Mouse (Mus musculus) myocyte (in vitro differentiated cells): ENCODE data around the gene Wdpcp. TPM values are rescaled to one million over a fixed set of nuclear protein-coding genes. Genes with fewer than 3 reads are reported as not detected.

Experiments
- H3K27me3 ChIP-seq: one replicate; pipeline ENCODE4 v1.6.1; 2011; ENCODE audit not compliant: control insufficient read depth, insufficient read depth, insufficient read length
- H3K36me3 ChIP-seq: one replicate; pipeline ENCODE4 v1.6.1; 2011; ENCODE audit not compliant: control insufficient read depth, insufficient read depth
- H3K4me2 ChIP-seq: one replicate; pipeline ENCODE4 v1.6.1; 2011; ENCODE audit warnings: low read depth, control low read depth
- H3K4me3 ChIP-seq: one replicate; pipeline ENCODE4 v1.5.1; 2011; ENCODE audit warnings: mild to moderate bottlenecking, control low read depth, moderate library complexity
- H3K79me2 ChIP-seq: one replicate; pipeline ENCODE4 v1.6.1; 2011; ENCODE audit not compliant: control insufficient read depth, insufficient read depth
- H3ac ChIP-seq: one replicate; pipeline ENCODE4 v1.6.1; 2011; ENCODE audit not compliant: control insufficient read depth, insufficient read length
- CEBPB ChIP-seq: IDR thresholded peaks from 2 replicates; pipeline ENCODE4 v1.6.1; 2011; ENCODE audit warnings: mild to moderate bottlenecking, moderate library complexity; ENCODE audit not compliant: poor library complexity, insufficient read depth, severe bottlenecking
- E2F4 ChIP-seq: IDR thresholded peaks from one replicate; pipeline ENCODE4 v1.6.1; 2011; ENCODE audit warnings: mild to moderate bottlenecking, control low read depth, moderate library complexity; ENCODE audit not compliant: insufficient read depth
- MAX ChIP-seq: IDR thresholded peaks from one replicate; pipeline ENCODE4 v1.6.1; 2011; ENCODE audit warnings: low read depth, mild to moderate bottlenecking, control low read depth
- MYOD1 ChIP-seq, 3 experiments: IDR thresholded peaks; one replicate each; pipeline ENCODE4 v1.6.1; 2011; ENCODE audit warnings: control low read depth in 2 of 3, low read depth in 2 of 3, mild to moderate bottlenecking in 2 of 3, moderate library complexity in 1 of 3; ENCODE audit not compliant: insufficient read length in 2 of 3, control insufficient read depth in 1 of 3
- MYOG ChIP-seq, 3 experiments: IDR thresholded peaks; one replicate each; pipeline ENCODE4 v1.6.1; 2011; ENCODE audit warnings: control low read depth in 2 of 3, low read depth in 2 of 3, mild to moderate bottlenecking in 2 of 3; ENCODE audit not compliant: insufficient read length in 2 of 3, control insufficient read depth in 1 of 3, insufficient read depth in 1 of 3
- POLR2A ChIP-seq: IDR thresholded peaks from one replicate; pipeline ENCODE4 v1.6.1; 2011; ENCODE audit warnings: low read depth, mild to moderate bottlenecking, control low read depth, moderate library complexity; ENCODE audit not compliant: insufficient read length
- POLR2AphosphoS2 ChIP-seq: IDR thresholded peaks from one replicate; pipeline ENCODE4 v1.6.1; 2011; ENCODE audit warnings: low read depth, control low read depth; ENCODE audit not compliant: insufficient read length
- REST ChIP-seq: IDR thresholded peaks from one replicate; pipeline ENCODE4 v1.6.1; 2011; ENCODE audit warnings: mild to moderate bottlenecking, control low read depth, moderate library complexity; ENCODE audit not compliant: insufficient read depth, insufficient read length
- SRF ChIP-seq: IDR thresholded peaks from one replicate; pipeline ENCODE4 v1.6.1; 2011; ENCODE audit warnings: low read depth; ENCODE audit not compliant: control insufficient read depth, insufficient read length
- TCF12 ChIP-seq: IDR thresholded peaks from one replicate; pipeline ENCODE4 v1.6.1; 2011; ENCODE audit warnings: mild to moderate bottlenecking, control low read depth; ENCODE audit not compliant: poor library complexity, insufficient read depth, severe bottlenecking
- TCF3 ChIP-seq: IDR thresholded peaks from one replicate; pipeline ENCODE4 v1.6.1; 2011; ENCODE audit warnings: low read depth, control low read depth; ENCODE audit not compliant: insufficient read length
- USF1 ChIP-seq: IDR thresholded peaks from one replicate; pipeline ENCODE4 v1.6.1; 2011; ENCODE audit warnings: low read depth, mild to moderate bottlenecking, control low read depth, moderate library complexity
- polyA plus RNA-seq: library from polyadenylated mRNA; unstranded; fragments of >200 nt; fragmentation: generic; extraction: Trizol; gene quantifications from one replicate; pipeline ENCODE4 v1.2.1, GENCODE M21; 2012; ENCODE audit warnings: missing spikeins

Gene Wdpcp
- polyA plus RNA-seq, 1 experiment = 5.2 TPM

DNA sequence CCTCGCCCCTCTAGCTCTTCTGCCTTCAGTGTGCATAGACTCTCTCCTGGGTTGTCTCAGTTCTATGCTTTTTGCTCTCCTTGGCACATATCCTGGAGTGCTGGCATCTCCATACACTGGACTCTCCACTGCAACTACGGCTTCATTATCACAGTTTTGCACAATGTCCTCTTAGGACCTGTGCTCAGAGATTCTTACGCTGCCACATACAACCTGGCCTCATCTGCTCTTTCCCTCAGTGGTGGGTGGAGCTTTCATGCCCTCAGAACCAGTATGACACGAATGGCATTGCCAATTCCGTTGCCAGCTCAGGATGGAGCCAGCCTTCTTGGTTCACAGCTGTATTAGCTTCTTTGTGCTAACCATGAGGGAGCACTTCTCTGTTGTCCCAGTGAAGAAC lies 29.3 kb upstream of the Wdpcp start:
- no peak overlapping the region for H3K4me3 ChIP-seq
- TF ChIP-seq USF1 (no peak), REST (no peak), POLR2A (no peak)
- H3K4me2 ChIP-seq = no peak overlapping the region
- no peak overlapping the region for H3ac ChIP-seq
- H3K79me2 ChIP-seq = no peaks in the 10 kb centered on the region
- H3K27me3 ChIP-seq = no peaks in the 10 kb centered on the region
- H3K36me3 ChIP-seq = no peaks in the 10 kb centered on the region

DNA sequence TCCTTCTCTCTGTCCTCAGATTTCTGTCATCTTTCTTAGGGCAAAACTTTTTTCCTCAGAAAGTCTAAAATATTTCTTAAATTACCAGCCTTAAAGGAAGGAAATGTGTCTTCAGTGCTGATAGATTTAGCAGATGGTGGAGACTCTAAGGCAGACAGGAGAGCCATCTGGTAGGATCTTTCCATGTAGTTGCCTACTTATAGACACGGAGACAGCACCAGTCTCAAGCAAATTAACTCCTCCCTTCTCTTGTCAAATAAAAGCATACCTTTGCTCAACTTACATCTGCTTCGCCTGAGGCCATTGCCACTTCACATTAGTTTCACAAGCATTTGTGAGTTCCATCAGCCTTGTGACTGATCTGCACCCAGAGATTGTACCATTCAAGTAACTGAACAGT lies 27.0 kb upstream of the Wdpcp start:
- TF ChIP-seq MYOG (IDR thresholded peaks at IDR 0.05; ENCODE audit: control insufficient read depth in 1 of 3, insufficient read depth in 1 of 3, insufficient read length in 2 of 3, low read depth in 2 of 3) = no peak
- no peak for TF ChIP-seq CEBPB
- no peak for TF ChIP-seq E2F4
- TF ChIP-seq POLR2A = no peak
- no peak for TF ChIP-seq POLR2AphosphoS2
- no peak for TF ChIP-seq TCF12
- no peak for TF ChIP-seq REST
- no peak for TF ChIP-seq MYOD1 (IDR thresholded peaks at IDR 0.05; ENCODE audit: control insufficient read depth in 1 of 3, insufficient read length in 2 of 3, low read depth in 2 of 3)
- TF ChIP-seq TCF3 = no peak
- no peak for TF ChIP-seq SRF
- TF ChIP-seq USF1 = no peak
- TF ChIP-seq MAX = no peak
- Histone ChIP-seq H3K4me2 (no peak overlapping the region), H3K36me3 (no peaks in the 10 kb centered on the region), H3K4me3 (no peak overlapping the region), H3K27me3 (no peaks in the 10 kb centered on the region), H3K79me2 (no peaks in the 10 kb centered on the region), H3ac (no peak overlapping the region)

DNA sequence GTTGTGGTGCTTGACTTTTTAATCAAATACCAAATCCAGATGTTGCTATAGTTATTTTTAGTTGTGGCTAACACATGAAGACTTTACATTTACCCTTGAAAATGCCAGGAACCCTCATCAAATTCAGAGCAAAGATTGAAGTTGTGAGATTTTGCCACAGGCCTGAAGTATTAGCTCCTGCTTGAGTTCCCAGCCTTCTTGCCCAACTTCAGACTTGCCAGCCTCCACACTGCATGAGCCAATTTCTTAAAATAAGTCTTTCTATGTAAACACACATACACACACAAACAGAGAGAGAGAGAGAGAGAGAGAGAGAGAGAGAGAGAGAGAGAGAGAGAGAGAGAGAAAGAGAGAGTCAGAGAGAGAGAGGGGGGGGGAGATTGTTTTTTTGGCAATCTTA lies 26.1 kb upstream of the Wdpcp start:
- H3K36me3 ChIP-seq = no peaks in the 10 kb centered on the region
- H3ac ChIP-seq = no peak overlapping the region
- H3K27me3 ChIP-seq = no peaks in the 10 kb centered on the region
- no peak overlapping the region for H3K4me3 ChIP-seq
- no peak for TF ChIP-seq REST
- no peak for TF ChIP-seq E2F4
- TF ChIP-seq CEBPB = no peak
- TF ChIP-seq MYOG (IDR thresholded peaks at IDR 0.05; ENCODE audit: control insufficient read depth in 1 of 3, insufficient read depth in 1 of 3, insufficient read length in 2 of 3, low read depth in 2 of 3) = no peak
- TF ChIP-seq TCF12 = no peak
- TF ChIP-seq TCF3 = no peak
- TF ChIP-seq USF1 = no peak
- no peak for TF ChIP-seq MYOD1 (IDR thresholded peaks at IDR 0.05; ENCODE audit: control insufficient read depth in 1 of 3, insufficient read length in 2 of 3, low read depth in 2 of 3)
- no peak for TF ChIP-seq MAX
- H3K4me2 ChIP-seq = no peak overlapping the region
- no peaks in the 10 kb centered on the region for H3K79me2 ChIP-seq

DNA sequence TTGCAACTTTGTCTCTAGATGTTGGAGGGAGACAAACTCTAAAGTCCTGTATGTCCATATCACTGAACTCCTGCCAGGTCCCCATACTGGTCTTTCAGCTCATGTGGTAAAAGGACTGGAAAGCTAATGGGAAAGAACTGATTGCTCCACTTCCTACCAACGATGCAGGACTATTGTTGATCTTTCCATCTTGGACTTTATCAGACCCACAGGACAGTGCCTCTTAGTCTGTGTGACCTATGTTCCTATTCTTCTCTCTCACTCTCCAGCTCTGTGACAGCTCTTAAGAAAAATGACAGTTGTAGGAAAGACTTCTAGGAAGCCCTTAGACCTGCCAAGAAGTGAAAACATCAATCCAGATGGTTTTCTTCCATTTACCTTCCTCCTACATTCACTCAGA lies 25.4 kb upstream of the Wdpcp start:
- no peak for TF ChIP-seq MYOD1 (IDR thresholded peaks at IDR 0.05; ENCODE audit: control insufficient read depth in 1 of 3, insufficient read length in 2 of 3, low read depth in 2 of 3)
- no peak for TF ChIP-seq POLR2A
- TF ChIP-seq TCF3 = no peak
- no peak for TF ChIP-seq MYOG (IDR thresholded peaks at IDR 0.05; ENCODE audit: control insufficient read depth in 1 of 3, insufficient read depth in 1 of 3, insufficient read length in 2 of 3, low read depth in 2 of 3)
- TF ChIP-seq CEBPB = no peak
- TF ChIP-seq E2F4 = no peak
- TF ChIP-seq POLR2AphosphoS2 = no peak
- TF ChIP-seq REST = no peak
- no peak for TF ChIP-seq SRF
- no peak for TF ChIP-seq MAX
- no peak for TF ChIP-seq TCF12
- no peak for TF ChIP-seq USF1
- no peaks in the 10 kb centered on the region for H3K27me3 ChIP-seq
- H3K4me3 ChIP-seq = no peak overlapping the region

DNA sequence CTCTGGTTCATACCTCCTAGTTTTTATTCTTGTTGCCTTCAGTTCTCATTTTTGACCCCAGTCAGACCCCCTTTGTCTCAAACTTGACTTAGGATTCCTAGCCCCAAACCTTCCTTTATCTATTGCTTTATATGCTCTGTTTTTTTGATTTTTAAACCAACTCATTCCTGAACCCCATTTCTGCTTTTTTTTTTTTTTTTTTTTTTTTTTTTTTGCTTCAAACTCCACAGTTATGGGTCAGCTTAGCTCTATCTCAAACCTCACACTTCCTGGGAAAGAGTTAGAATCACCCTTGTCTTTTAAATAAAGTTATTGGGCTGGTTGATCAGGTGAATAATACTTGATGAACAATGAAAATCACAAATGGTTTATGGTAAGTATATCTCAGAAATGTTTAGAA lies 24.5 kb upstream of the Wdpcp start:
- H3K27me3 ChIP-seq = no peaks in the 10 kb centered on the region
- no peak overlapping the region for H3ac ChIP-seq
- TF ChIP-seq POLR2A (no peak), SRF (no peak), REST (no peak), CEBPB (no peak)
- no peaks in the 10 kb centered on the region for H3K36me3 ChIP-seq
- H3K4me3 ChIP-seq = no peak overlapping the region
- no peak overlapping the region for H3K4me2 ChIP-seq
- H3K79me2 ChIP-seq = no peaks in the 10 kb centered on the region

More for the DNA sequence above, 25.4 kb upstream of the Wdpcp start:
- Histone ChIP-seq H3K4me2 (no peak overlapping the region), H3K79me2 (no peaks in the 10 kb centered on the region), H3K36me3 (no peaks in the 10 kb centered on the region), H3ac (no peak overlapping the region)

DNA sequence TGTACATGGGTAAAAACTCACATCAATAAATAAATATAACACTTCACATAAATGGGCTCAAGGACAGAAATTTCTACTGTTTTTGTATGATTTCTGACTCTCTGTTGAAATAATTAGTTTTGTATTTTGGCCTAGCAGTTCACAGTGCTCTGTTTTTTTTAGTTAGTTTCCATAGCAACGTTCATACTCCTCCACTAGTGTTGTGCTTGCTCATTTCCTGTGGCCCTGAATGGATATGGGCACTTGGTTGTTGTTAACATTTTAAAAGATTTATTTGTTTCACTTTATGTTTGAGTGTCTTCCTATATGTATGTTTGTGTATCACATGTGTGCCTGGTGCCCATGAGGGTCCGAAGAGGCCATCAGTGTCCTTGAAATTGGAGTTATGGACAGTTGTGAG lies 23.0 kb upstream of the Wdpcp start:
- H3K27me3 ChIP-seq = no peaks in the 10 kb centered on the region
- H3K4me3 ChIP-seq = no peak overlapping the region
- TF ChIP-seq REST (no peak), SRF (no peak), POLR2A (no peak), POLR2AphosphoS2 (no peak), USF1 (no peak)
- H3ac ChIP-seq = no peak overlapping the region
- no peaks in the 10 kb centered on the region for H3K79me2 ChIP-seq
- no peak overlapping the region for H3K4me2 ChIP-seq
- no peaks in the 10 kb centered on the region for H3K36me3 ChIP-seq
